Mouse (Mus musculus): ENCODE results near the gene Cul4a.

DNA sequence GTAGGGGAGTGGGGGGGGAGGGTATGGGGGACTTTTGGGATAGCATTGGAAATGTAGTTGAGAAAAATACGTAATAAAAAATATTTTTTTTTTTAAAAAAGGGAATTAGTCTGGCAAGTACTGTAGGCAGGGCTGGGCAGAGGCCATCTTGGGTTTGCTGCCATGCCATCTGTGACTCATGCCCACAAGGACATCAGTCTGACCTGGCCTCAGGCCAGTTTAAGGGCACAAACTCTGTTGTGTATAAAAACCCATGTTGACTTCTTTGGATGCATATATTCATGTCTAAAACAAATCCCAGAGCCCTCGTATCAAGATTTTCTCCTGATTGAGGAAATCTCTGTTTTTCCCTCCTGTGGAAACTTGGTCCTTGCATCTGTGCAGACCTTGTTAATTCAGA is 11.7 kb downstream of the Cul4a start:
- TF ChIP-seq EP300 (IDR thresholded peaks at IDR 0.05; ENCODE audit: low read length) (no peak), ZNF384 (IDR thresholded peaks at IDR 0.05; ENCODE audit: low read depth, low read length) (no peak), CTCF (conservative IDR thresholded peaks at IDR 0.05 in 1 of 2, IDR thresholded peaks at IDR 0.05 in 1 of 2; ENCODE audit: low read depth in 2 of 2, low read length in 2 of 2) (no peak), ETS1 (conservative IDR thresholded peaks at IDR 0.05; ENCODE audit: low read depth, low read length) (no peak), SIN3A (IDR thresholded peaks at IDR 0.05; ENCODE audit: low read length) (no peak), RAD21 (IDR thresholded peaks at IDR 0.05; ENCODE audit: low read depth, low read length) (no peak), JUND (conservative IDR thresholded peaks at IDR 0.05; ENCODE audit: low read depth, low read length) (no peak), USF2 (conservative IDR thresholded peaks at IDR 0.05; ENCODE audit: low read depth, low read length) (no peak), UBTF (IDR thresholded peaks at IDR 0.05; ENCODE audit: low read depth, low read length) (no peak)

Measured in CH12.LX (cell line).